14 mouse cellular contexts compared by ENCODE assay signal in the genomic region with DNA sequence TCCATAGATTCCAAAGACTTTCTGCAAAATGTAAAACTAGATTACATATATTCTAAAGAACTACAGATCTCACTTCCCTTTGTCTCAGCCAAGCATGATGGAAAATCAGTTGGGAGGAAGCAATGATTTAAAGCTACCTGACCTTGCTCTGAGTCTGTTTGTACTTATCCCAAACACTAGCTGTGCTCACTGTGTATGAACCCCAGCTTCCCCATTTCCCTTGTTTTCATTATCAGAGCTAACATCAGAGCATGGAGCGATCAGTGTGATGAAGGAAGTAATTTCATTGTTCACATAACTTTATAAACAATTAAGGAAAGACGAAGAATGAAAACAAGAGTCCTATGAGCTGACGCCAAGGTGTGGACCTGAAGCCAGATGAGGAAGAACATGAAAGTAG.
"Had no signal": no experiment of that assay in that cellular context is flagged by ENCODE, and none has a peak within 500 bp of the region (broad histone marks: within the 10 kb centered on the region; RNA-seq: fewer than 3 reads in every experiment).

No protein-coding gene starts in this region.

- H3K36me3 ChIP-seq: liver, embryonic 12.5 days; midbrain, embryonic 13.5 days; midbrain, embryonic 15.5 days; neural tube, embryonic 12.5 days had no signal

- DNase-seq: lung, adult 2 months; lung, postnatal 4 days; right cerebral cortex, postnatal 14 days; thymus, adult 18-20 months; thymus, postnatal 25 days; thymus, postnatal 4 days had no signal

- H3K27me3 ChIP-seq: liver, embryonic 12.5 days; megakaryocyte, embryonic 14.5 days; midbrain, embryonic 13.5 days; midbrain, embryonic 15.5 days; neural tube, embryonic 12.5 days had no signal

- ATAC-seq: liver, embryonic 12.5 days; lung, postnatal 0 days; midbrain, embryonic 13.5 days; midbrain, embryonic 15.5 days had no signal

- H3K27ac ChIP-seq: liver, embryonic 12.5 days; liver, embryonic 14.5 days; midbrain, embryonic 13.5 days; midbrain, embryonic 15.5 days; neural tube, embryonic 12.5 days had no signal

- H3K9ac ChIP-seq: liver, embryonic 12.5 days; liver, embryonic 14.5 days; midbrain, embryonic 13.5 days; midbrain, embryonic 15.5 days; neural tube, embryonic 12.5 days had no signal

- H3K4me1 ChIP-seq: liver, embryonic 12.5 days; megakaryocyte, embryonic 14.5 days; midbrain, embryonic 13.5 days; midbrain, embryonic 15.5 days; neural tube, embryonic 12.5 days had no signal

- H3K4me3 ChIP-seq: liver, embryonic 12.5 days; megakaryocyte, embryonic 14.5 days; midbrain, embryonic 13.5 days; midbrain, embryonic 15.5 days; neural tube, embryonic 12.5 days had no signal

- H3K9me3 ChIP-seq: liver, embryonic 12.5 days; megakaryocyte, embryonic 14.5 days; midbrain, embryonic 13.5 days; midbrain, embryonic 15.5 days; neural tube, embryonic 12.5 days had no signal

- H3K4me2 ChIP-seq: liver, embryonic 12.5 days; midbrain, embryonic 11.5 days; midbrain, embryonic 13.5 days; midbrain, embryonic 15.5 days; neural tube, embryonic 12.5 days had no signal
